ENCODE assay signal across 29 mouse cellular contexts in the genomic region with DNA sequence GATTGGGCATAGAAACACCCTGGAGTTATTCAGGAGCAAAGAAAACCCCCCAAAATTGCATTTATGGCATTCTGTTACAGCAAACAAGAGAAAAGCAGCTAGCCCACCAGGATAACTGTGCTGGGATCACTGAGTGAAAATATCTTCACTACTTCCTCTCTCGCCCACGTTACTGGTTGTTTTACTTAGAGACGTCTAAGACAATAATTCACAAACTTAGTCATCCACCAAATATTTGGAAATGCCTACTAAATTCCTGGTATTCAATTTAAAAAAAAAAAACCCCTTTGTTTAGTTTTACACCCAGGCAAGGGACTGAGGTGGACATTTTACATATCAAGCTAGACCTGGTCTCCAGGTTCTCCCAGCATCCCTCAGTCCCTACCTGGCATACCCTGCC.
DNase-seq lines count a peak whose midpoint lies in the region; ATAC-seq and TF ChIP-seq lines count a peak whose summit lies in the region.
"Had no signal": no experiment of that assay in that cellular context is flagged by ENCODE, and none has a peak within 500 bp of the region (broad histone marks: within the 10 kb centered on the region; RNA-seq: fewer than 3 reads in every experiment).

No protein-coding gene starts in this region.

- no peak overlapping the region for H3K9ac ChIP-seq in forebrain, embryonic 15.5 days (replicated peaks)
- H3K9ac ChIP-seq in forebrain, embryonic 13.5 days, result no peak overlapping the region
- H3K9ac ChIP-seq: embryonic facial prominence, embryonic 13.5 days; heart, embryonic 12.5 days; heart, embryonic 15.5 days; hindbrain, embryonic 14.5 days had no signal

- peaks cover 40% of the 10 kb centered on the region for H3K4me1 ChIP-seq in forebrain, embryonic 15.5 days
- H3K4me1 ChIP-seq in forebrain, embryonic 13.5 days, result peaks cover 35% of the 10 kb centered on the region

- 81% methylated on average over 3 of the region's 3 CpGs for WGBS in forebrain, embryonic 15.5 days
- 89% methylated on average over 3 of the region's 3 CpGs for WGBS in forebrain, embryonic 13.5 days

- H3K9me3 ChIP-seq in forebrain, embryonic 15.5 days, result no peaks in the 10 kb centered on the region
- no peaks in the 10 kb centered on the region for H3K9me3 ChIP-seq in forebrain, embryonic 13.5 days (replicated peaks)
- H3K9me3 ChIP-seq: embryonic facial prominence, embryonic 10.5 days; embryonic facial prominence, embryonic 13.5 days; forebrain, embryonic 10.5 days; heart, embryonic 12.5 days; heart, embryonic 15.5 days had no signal

- no peak overlapping the region for H3K4me3 ChIP-seq in forebrain, embryonic 15.5 days
- no peak overlapping the region for H3K4me3 ChIP-seq in forebrain, embryonic 13.5 days
- no peak overlapping the region for H3K4me3 ChIP-seq in layer of hippocampus, adult 2 months
- no peak overlapping the region for H3K4me3 ChIP-seq in myocyte
- H3K4me3 ChIP-seq: embryonic facial prominence, embryonic 10.5 days; embryonic facial prominence, embryonic 13.5 days; forebrain, embryonic 10.5 days; gastrocnemius, adult 2 months; heart, embryonic 12.5 days; heart, embryonic 15.5 days had no signal

- no peaks in the 10 kb centered on the region for H3K27me3 ChIP-seq in forebrain, embryonic 15.5 days
- no peaks in the 10 kb centered on the region for H3K27me3 ChIP-seq in forebrain, embryonic 13.5 days
- H3K27me3 ChIP-seq in myocyte (ENCODE audit: control insufficient read depth, insufficient read depth, insufficient read length), result no peaks in the 10 kb centered on the region
- H3K27me3 ChIP-seq: embryonic facial prominence, embryonic 13.5 days; heart, embryonic 12.5 days; heart, embryonic 15.5 days had no signal

- TF ChIP-seq CTCF in layer of hippocampus, adult 2 months (conservative IDR thresholded peaks at IDR 0.05), result no peak

- no peak for DNase-seq in layer of hippocampus, adult 2 months (ENCODE audit: low spot score in 2 of 2)
- DNase-seq in layer of hippocampus, postnatal 14 days (ENCODE audit: low spot score in 2 of 2), result no peak
- peak; percentile 67 for DNase-seq in NIH3T3 (ENCODE audit: low read depth)
- no peak for DNase-seq in embryo, embryonic 10.5 days (ENCODE audit: low spot score)
- no peak for DNase-seq in layer of hippocampus, adult 8-10 months (ENCODE audit: low spot score in 2 of 2)
- DNase-seq: adrenal gland, adult 2 months; adrenal gland, postnatal 14 days; cerebellum, adult 11 months; cerebellum, adult 2 months; cerebellum, adult 9-11 months; cerebellum, postnatal 25 days; embryo, embryonic 11 days; gastrocnemius, adult 2 months; gastrocnemius, postnatal 14 days; heart, adult 18-20 months; heart, postnatal 10 days; heart, postnatal 36 days had no signal

- no peak overlapping the region for H3K4me2 ChIP-seq in forebrain, embryonic 15.5 days (replicated peaks)
- no peak overlapping the region for H3K4me2 ChIP-seq in forebrain, embryonic 13.5 days
- H3K4me2 ChIP-seq in myocyte (ENCODE audit: low read depth), result peak overlapping the region; percentile 61
- H3K4me2 ChIP-seq: embryonic facial prominence, embryonic 13.5 days; heart, embryonic 12.5 days; heart, embryonic 15.5 days; hindbrain, embryonic 14.5 days had no signal

- ATAC-seq in forebrain, embryonic 15.5 days (replicated peaks), result no peak
- no peak for ATAC-seq in forebrain, embryonic 13.5 days
- ATAC-seq: CD4-positive, CD25-positive, alpha-beta regulatory T cell, adult 4 months; forebrain, embryonic 14.5 days; intestine, postnatal 0 days had no signal

- no peak for TF ChIP-seq POLR2A in myocyte (IDR thresholded peaks at IDR 0.05; ENCODE audit: insufficient read length, low read depth)

- no peaks in the 10 kb centered on the region for H3K36me3 ChIP-seq in forebrain, embryonic 15.5 days
- no peaks in the 10 kb centered on the region for H3K36me3 ChIP-seq in forebrain, embryonic 13.5 days (ENCODE audit: poor library complexity, severe bottlenecking)
- H3K36me3 ChIP-seq in myocyte (ENCODE audit: control insufficient read depth, insufficient read depth), result no peaks in the 10 kb centered on the region
- H3K36me3 ChIP-seq: embryonic facial prominence, embryonic 10.5 days; embryonic facial prominence, embryonic 13.5 days; forebrain, embryonic 10.5 days; heart, embryonic 12.5 days; heart, embryonic 15.5 days had no signal

- 0 out of 2 replicates have a peak overlapping the region, but pooled peaks have one; percentile 27 for H3K27ac ChIP-seq in forebrain, embryonic 15.5 days (replicated peaks)
- no peak overlapping the region for H3K27ac ChIP-seq in forebrain, embryonic 13.5 days
- H3K27ac ChIP-seq in layer of hippocampus, adult 2 months, result 0 out of 2 replicates have a peak overlapping the region, but pooled peaks have one; percentile 14
- H3K27ac ChIP-seq: embryonic facial prominence, embryonic 10.5 days; embryonic facial prominence, embryonic 13.5 days; gastrocnemius, adult 2 months; heart, embryonic 15.5 days; hindbrain, embryonic 14.5 days had no signal

- no peaks in the 10 kb centered on the region for H3K79me2 ChIP-seq in myocyte (ENCODE audit: control insufficient read depth, insufficient read depth)

- no peak overlapping the region for H3ac ChIP-seq in myocyte (ENCODE audit: control insufficient read depth, insufficient read length)

TF ChIP-seq in myocyte, 11 proteins besides CTCF, POLR2A, EP300 and RAD21:
- no peak for TF ChIP-seq POLR2AphosphoS2 (IDR thresholded peaks at IDR 0.05; ENCODE audit: insufficient read length, low read depth)
- TF ChIP-seq CEBPB (IDR thresholded peaks at IDR 0.05; ENCODE audit: insufficient read depth, poor library complexity, severe bottlenecking), result no peak
- no peak for TF ChIP-seq USF1 (IDR thresholded peaks at IDR 0.05; ENCODE audit: low read depth)
- TF ChIP-seq MYOD1 (IDR thresholded peaks at IDR 0.05; ENCODE audit: control insufficient read depth in 1 of 3, insufficient read length in 2 of 3, low read depth in 2 of 3), result no peak
- no peak for TF ChIP-seq SRF (IDR thresholded peaks at IDR 0.05; ENCODE audit: control insufficient read depth, insufficient read length, low read depth)
- no peak for TF ChIP-seq MYOG (IDR thresholded peaks at IDR 0.05; ENCODE audit: control insufficient read depth in 1 of 3, insufficient read depth in 1 of 3, insufficient read length in 2 of 3, low read depth in 2 of 3)
- no peak for TF ChIP-seq MAX (IDR thresholded peaks at IDR 0.05; ENCODE audit: low read depth)
- no peak for TF ChIP-seq TCF12 (IDR thresholded peaks at IDR 0.05; ENCODE audit: insufficient read depth, poor library complexity, severe bottlenecking)
- TF ChIP-seq TCF3 (IDR thresholded peaks at IDR 0.05; ENCODE audit: insufficient read length, low read depth), result no peak
- TF ChIP-seq REST (IDR thresholded peaks at IDR 0.05; ENCODE audit: insufficient read depth, insufficient read length), result no peak
- TF ChIP-seq E2F4 (IDR thresholded peaks at IDR 0.05; ENCODE audit: insufficient read depth), result no peak
